Mouse (Mus musculus): ENCODE results near the gene Mysm1.

The Mysm1 gene

GRCm38 (mm10) chr4:94952773-94953172, 26.1 kb downstream of the Mysm1 start:
- no peak for DNase-seq (ENCODE audit: low spot score)

GRCm38 (mm10) chr4:94941221-94941855, 37.6 kb downstream of the Mysm1 start:
- no peak for DNase-seq (ENCODE audit: low spot score)

GRCm38 (mm10) chr4:94928743-94929142, 50.2 kb downstream of the Mysm1 start, which contains the start of gene Eqtn:
Gene Eqtn, minus strand, starts transcription at chr4:94928843.
- no peak for DNase-seq (ENCODE audit: low spot score)

- no peak for DNase-seq (ENCODE audit: low spot score)
Measured at GRCm38 (mm10) chr4:94901780-94902179, 77.1 kb downstream of the Mysm1 start.

DNA sequence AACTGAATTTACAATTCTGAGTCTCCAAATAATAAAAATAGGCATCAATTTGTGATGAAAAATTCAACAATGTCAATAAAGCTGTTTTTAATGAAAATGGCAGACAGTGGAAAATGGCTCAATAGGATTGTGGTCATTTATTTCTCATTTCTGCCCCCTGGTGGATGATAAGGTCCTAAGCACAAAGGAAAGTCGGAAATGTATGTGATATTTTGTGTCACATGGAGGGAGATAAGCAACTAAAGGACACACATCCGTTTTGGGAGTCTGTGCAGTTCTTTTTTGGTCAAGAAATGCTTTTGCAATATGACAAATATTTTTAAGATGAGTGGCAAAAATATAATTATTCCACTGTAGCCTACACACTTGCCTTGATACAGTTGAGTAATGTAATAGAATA, 78.2 kb downstream of the Mysm1 start:
- no peak for DNase-seq (ENCODE audit: low spot score)
